Mouse (Mus musculus): ENCODE measurements around the gene Zic1. TPM values are rescaled to one million over a fixed set of nuclear protein-coding genes. Genes with fewer than 3 reads are reported as not detected.

Zic1 gene
- polyA plus RNA-seq, 1 experiment from 2014 or later = 14.4 TPM

DNA sequence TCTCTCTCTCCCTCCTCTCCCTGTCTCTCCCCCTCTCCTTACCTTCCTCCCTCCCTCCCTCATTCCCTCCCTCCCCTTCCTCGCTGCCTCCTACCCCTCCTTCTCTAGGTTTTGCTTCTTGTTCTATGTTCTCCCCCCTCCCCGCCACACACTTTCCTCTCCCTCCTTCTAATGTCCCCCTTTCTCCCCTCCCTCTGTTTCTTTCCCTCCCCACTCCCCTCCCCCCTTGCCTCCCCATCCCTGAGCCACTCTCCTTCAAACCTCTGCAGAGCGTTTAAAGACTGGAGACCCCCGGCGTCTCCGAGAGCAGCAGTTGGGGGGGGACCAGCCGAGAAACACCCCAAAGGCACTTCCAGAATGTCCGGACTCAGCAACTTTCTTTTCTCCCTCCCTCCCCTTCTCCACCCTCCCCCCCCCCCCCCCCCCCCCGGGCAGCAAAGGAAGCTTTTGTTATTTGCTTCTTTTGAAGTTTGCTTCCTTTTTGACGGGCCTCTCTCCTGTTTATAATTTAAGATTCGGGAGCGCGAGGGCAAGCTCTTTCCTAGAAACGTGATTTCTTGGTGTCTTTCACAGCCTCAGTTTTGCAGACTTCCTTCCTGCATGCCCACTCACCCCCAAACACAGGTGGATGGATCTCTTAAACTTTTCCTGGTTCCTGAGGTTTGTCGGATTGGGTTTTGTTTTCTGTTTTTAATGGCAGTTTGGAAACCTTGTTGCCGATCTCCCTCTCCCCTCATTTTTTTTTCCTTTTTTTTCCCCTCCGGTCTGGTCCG is 802 bp upstream of the Zic1 start:
- H3K4me3 ChIP-seq (ENCODE audit: low read depth, low read length) = peak overlapping the region; percentile 60
- H3K9ac ChIP-seq (ENCODE audit: low read length) = peak overlapping the region; percentile 67
- no peaks in the 10 kb centered on the region for H3K4me1 ChIP-seq (ENCODE audit: control insufficient read depth, insufficient read depth, low read length)
- ATAC-seq (no peak), DNase-seq (ENCODE audit: low spot score) (no peak)
- H3K4me2 ChIP-seq (ENCODE audit: low read length) = peak overlapping the region; percentile 57
- H3K27me3 ChIP-seq (replicated peaks; ENCODE audit: control insufficient read depth, insufficient read depth, low read length) = peaks cover 41% of the 10 kb centered on the region
- H3K27ac ChIP-seq (ENCODE audit: low read depth, low read length) = peak overlapping the region; percentile 89
- 2% methylated on average over 17 of the region's 18 CpGs for WGBS
- peaks cover under 1% of the 10 kb centered on the region; the same call in 1 of the 2 replicates for H3K36me3 ChIP-seq (ENCODE audit: control insufficient read depth, insufficient read depth, low read length)
- no peaks in the 10 kb centered on the region for H3K9me3 ChIP-seq (replicated peaks; ENCODE audit: control insufficient read depth, low read length)

DNA sequence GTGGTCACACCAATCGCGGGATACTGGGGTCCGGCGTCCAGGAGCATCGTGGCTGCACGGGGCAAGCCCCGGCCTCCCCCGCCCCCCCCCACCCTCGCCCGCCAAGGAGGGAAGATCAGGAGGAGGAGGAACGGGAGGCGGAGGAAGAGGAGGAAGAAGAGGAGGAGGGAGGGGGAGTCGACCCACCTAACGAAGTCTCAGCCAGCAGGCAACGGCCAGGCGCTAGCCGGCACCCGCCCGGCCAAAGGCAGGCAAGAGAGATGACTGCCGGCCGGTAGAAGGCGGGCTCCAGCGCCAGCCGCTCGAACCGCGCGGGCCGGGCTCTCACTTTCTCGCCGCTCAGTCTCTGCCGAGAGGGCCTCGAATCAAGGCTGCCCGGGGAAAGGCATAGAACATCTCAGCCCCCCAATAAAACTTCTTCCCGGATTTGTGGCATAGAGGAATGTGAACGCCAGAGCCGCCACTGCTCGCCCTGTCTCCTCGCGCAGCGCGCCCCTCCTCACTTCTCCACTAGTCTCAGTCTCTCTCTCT is 574 bp downstream of the Zic1 start:
- DNase-seq (ENCODE audit: low spot score) = no peak
- H3K27me3 ChIP-seq (replicated peaks; ENCODE audit: control insufficient read depth, insufficient read depth, low read length) = peaks cover 28% of the 10 kb centered on the region

DNA sequence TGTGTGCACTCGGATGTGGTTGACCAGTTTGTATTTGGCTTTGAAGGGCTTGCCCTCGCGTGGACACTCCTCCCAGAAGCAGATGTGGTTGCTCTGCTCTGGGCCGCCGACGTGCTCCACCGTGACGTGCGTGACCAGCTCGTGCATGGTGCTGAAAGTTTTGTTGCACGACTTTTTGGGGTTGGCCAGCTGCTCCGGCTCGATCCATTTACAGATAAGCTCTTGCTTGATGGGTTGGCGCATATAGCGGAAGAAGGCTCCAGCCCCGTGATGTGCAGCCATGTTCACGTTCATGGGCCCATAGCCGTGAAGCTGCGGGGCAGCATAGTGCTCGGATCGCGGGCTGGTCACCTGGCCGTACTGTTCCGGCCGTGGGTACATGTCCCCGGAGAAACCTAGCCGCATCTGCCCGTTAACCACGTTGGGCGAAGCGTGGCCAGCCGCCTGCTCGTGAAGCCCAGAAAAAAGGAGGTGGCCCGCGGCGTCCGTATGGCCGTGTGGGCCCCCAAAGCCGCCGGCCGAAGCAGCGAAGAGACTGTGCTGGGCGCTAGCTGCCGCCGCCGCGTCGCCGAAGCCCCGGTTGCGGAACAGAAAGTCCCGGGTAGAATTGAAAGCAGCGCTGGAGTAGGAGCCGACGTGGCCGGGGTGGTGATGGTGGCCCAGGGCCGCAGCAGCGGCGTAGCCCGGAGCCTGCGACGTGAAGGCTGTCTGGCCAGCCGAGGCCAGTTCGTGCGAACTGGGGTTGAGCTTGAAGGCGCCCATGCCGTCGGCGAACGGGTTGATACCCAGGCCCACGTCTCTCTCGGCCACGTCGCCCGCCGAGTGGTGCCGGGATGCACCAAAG is 1.3 kb downstream of the Zic1 start:
- Histone ChIP-seq H3K27ac (ENCODE audit: low read depth, low read length) (peak overlapping the region; percentile 95), H3K4me3 (ENCODE audit: low read depth, low read length) (peak overlapping the region; percentile 60), H3K9ac (ENCODE audit: low read length) (peak overlapping the region; percentile 93), H3K4me1 (ENCODE audit: control insufficient read depth, insufficient read depth, low read length) (no peaks in the 10 kb centered on the region), H3K36me3 (ENCODE audit: control insufficient read depth, insufficient read depth, low read length) (peaks cover 4% of the 10 kb centered on the region; the same call in 1 of the 2 replicates), H3K4me2 (ENCODE audit: low read length) (peak overlapping the region; percentile 57), H3K9me3 (replicated peaks; ENCODE audit: control insufficient read depth, low read length) (no peaks in the 10 kb centered on the region), H3K27me3 (replicated peaks; ENCODE audit: control insufficient read depth, insufficient read depth, low read length) (peaks cover 25% of the 10 kb centered on the region)
- ATAC-seq (peak; percentile 27), DNase-seq (ENCODE audit: low spot score) (peak; percentile 56)
- under 1% methylated on average over 77 of the region's 77 CpGs for whole genome bisulfite sequencing

More for the DNA sequence above, 574 bp downstream of the Zic1 start:
- Histone ChIP-seq H3K9me3 (replicated peaks; ENCODE audit: control insufficient read depth, low read length) (no peaks in the 10 kb centered on the region), H3K27ac (ENCODE audit: low read depth, low read length) (peak overlapping the region; percentile 95), H3K4me3 (ENCODE audit: low read depth, low read length) (peak overlapping the region; percentile 60), H3K4me1 (ENCODE audit: control insufficient read depth, insufficient read depth, low read length) (no peaks in the 10 kb centered on the region), H3K36me3 (ENCODE audit: control insufficient read depth, insufficient read depth, low read length) (peaks cover 4% of the 10 kb centered on the region; the same call in 1 of the 2 replicates), H3K9ac (ENCODE audit: low read length) (peak overlapping the region; percentile 93), H3K4me2 (ENCODE audit: low read length) (peak overlapping the region; percentile 57)
- peak; percentile 35 for ATAC-seq
- WGBS = under 1% methylated on average over 41 of the region's 42 CpGs

DNA sequence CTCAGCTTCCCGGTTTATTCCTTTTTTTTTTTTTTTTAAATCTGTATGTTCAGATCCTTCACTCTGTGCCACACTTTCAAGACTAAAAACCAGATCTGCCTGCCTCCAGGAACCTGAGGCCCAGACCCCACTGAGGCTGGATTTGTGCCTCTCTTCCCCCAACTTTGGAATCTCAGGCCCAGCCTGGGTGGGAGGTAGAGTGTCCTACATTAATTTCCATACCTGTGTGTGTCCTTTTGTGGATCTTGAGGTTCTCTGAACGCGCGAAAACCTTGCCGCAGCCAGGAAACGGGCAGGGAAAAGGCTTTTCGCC is 1.8 kb downstream of the Zic1 start:
- DNase-seq (ENCODE audit: low spot score) (peak; percentile 7), ATAC-seq (no peak)
- peaks cover 22% of the 10 kb centered on the region for H3K27me3 ChIP-seq (replicated peaks; ENCODE audit: control insufficient read depth, insufficient read depth, low read length)
- peak overlapping the region; percentile 93 for H3K9ac ChIP-seq (ENCODE audit: low read length)
- H3K36me3 ChIP-seq (ENCODE audit: control insufficient read depth, insufficient read depth, low read length) = peaks cover 4% of the 10 kb centered on the region; the same call in 1 of the 2 replicates
- H3K4me2 ChIP-seq (ENCODE audit: low read length) = peak overlapping the region; percentile 57
- H3K27ac ChIP-seq (ENCODE audit: low read depth, low read length) = peak overlapping the region; percentile 95
- H3K4me3 ChIP-seq (ENCODE audit: low read depth, low read length) = peak overlapping the region; percentile 60
- no peaks in the 10 kb centered on the region for H3K4me1 ChIP-seq (ENCODE audit: control insufficient read depth, insufficient read depth, low read length)
- no peaks in the 10 kb centered on the region for H3K9me3 ChIP-seq (replicated peaks; ENCODE audit: control insufficient read depth, low read length)
- WGBS = under 1% methylated on average over 7 of the region's 7 CpGs

DNA sequence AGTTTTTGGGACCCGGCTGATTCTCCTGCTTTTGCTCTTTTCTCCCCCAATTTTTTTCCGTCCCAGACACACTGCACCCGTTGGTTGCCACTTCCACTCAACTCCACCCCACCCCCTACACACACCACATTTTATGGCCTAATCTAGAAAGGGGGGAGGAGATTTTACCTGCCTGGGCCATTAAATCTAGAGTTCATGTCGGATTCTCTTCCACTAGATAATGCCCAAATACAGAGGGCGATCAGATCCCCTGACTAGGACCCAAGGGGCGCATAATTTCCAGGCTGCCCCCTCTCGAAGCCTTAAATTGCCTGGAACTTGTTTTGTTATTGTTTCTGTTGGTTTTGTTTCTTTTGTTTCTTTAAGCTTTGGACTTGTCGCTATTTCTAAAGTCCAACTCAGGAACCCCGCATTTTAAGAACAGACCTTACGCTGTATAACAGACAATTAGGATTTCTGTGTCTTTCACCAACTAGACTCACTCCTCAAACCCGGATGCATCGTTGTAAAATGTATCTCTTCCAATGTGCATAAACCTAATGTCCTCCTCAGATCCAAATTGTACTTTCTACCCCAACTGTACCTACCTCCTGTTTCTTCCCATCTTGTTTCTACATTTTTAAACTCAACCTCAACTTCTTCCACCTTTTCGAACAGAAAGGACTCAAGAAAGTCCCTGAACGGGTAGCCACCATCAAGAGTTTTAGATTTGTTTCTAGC is 2.4 kb downstream of the Zic1 start:
- H3K9me3 ChIP-seq (replicated peaks; ENCODE audit: control insufficient read depth, low read length) = no peaks in the 10 kb centered on the region
- peak overlapping the region; percentile 93 for H3K9ac ChIP-seq (ENCODE audit: low read length)
- peak overlapping the region; percentile 57 for H3K4me2 ChIP-seq (ENCODE audit: low read length)
- 5% methylated on average over 14 of the region's 14 CpGs for WGBS
- H3K36me3 ChIP-seq (ENCODE audit: control insufficient read depth, insufficient read depth, low read length) = peaks cover 4% of the 10 kb centered on the region; the same call in 1 of the 2 replicates
- peak overlapping the region; percentile 95 for H3K27ac ChIP-seq (ENCODE audit: low read depth, low read length)
- DNase-seq (ENCODE audit: low spot score) = peak; percentile 44
- no peak for ATAC-seq
- H3K4me3 ChIP-seq (ENCODE audit: low read depth, low read length) = peak overlapping the region; percentile 60
- peaks cover 16% of the 10 kb centered on the region; the same call in 1 of the 2 replicates for H3K27me3 ChIP-seq (replicated peaks; ENCODE audit: control insufficient read depth, insufficient read depth, low read length)
- H3K4me1 ChIP-seq (ENCODE audit: control insufficient read depth, insufficient read depth, low read length) = no peaks in the 10 kb centered on the region

DNA sequence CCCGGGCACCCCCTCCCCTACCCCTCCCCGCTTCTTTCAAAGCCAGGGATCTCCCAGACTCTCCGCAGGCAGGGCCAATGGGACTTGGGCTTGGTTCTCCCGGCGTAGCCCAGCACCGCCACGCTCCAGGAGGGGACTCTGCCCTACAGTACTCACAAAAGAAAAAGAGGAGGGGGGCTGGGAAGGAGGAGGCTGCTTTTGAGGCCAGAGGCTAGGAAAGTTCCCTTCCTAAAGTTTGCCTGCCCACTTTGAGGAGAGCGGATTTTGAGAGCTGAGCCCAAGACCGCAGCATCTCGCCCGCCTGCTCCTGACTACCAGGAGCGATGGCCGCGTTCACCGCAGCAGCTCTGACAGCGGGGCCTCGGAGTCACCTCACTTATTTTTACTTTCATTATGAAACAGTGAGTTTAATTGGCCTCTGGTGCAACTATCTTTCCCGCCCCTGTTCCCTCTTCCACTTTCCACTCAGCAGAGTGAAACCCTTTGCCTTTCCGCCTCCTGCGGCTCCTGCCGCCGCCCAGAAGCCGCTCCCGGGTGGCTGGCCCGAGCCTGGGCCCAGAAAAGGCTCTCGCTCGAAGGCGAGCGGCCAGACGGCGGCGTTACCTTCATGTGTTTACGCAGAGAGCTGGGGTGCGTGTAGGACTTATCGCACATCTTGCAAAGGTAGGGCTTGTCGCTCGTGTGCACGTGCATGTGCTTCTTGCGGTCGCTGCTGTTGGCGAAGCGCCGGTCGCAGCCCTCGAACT is 3.6 kb downstream of the Zic1 start, which contains the start of gene Zic4:
Gene Zic4 (plus strand): TSS at position 558 of the 746 bp plus-strand sequence.
- Histone ChIP-seq H3K27me3 (replicated peaks; ENCODE audit: control insufficient read depth, insufficient read depth, low read length) (peaks cover 19% of the 10 kb centered on the region), H3K9me3 (replicated peaks; ENCODE audit: control insufficient read depth, low read length) (no peaks in the 10 kb centered on the region), H3K4me3 (ENCODE audit: low read depth, low read length) (peak within 1 kb of the TSS; percentile 60), H3K36me3 (ENCODE audit: control insufficient read depth, insufficient read depth, low read length) (peaks cover 4% of the 10 kb centered on the region; the same call in 1 of the 2 replicates), H3K4me2 (ENCODE audit: low read length) (peak within 1 kb of the TSS; percentile 57), H3K9ac (ENCODE audit: low read length) (peak within 1 kb of the TSS; percentile 93), H3K4me1 (ENCODE audit: control insufficient read depth, insufficient read depth, low read length) (no peaks in the 10 kb centered on the region), H3K27ac (ENCODE audit: low read depth, low read length) (peak within 1 kb of the TSS; percentile 95)
- peak; percentile 47; the same call in 1 of the 2 replicates for ATAC-seq
- DNase-seq (ENCODE audit: low spot score) = peak; percentile 74
- 1% methylated on average over 45 of the region's 45 CpGs for WGBS

DNA sequence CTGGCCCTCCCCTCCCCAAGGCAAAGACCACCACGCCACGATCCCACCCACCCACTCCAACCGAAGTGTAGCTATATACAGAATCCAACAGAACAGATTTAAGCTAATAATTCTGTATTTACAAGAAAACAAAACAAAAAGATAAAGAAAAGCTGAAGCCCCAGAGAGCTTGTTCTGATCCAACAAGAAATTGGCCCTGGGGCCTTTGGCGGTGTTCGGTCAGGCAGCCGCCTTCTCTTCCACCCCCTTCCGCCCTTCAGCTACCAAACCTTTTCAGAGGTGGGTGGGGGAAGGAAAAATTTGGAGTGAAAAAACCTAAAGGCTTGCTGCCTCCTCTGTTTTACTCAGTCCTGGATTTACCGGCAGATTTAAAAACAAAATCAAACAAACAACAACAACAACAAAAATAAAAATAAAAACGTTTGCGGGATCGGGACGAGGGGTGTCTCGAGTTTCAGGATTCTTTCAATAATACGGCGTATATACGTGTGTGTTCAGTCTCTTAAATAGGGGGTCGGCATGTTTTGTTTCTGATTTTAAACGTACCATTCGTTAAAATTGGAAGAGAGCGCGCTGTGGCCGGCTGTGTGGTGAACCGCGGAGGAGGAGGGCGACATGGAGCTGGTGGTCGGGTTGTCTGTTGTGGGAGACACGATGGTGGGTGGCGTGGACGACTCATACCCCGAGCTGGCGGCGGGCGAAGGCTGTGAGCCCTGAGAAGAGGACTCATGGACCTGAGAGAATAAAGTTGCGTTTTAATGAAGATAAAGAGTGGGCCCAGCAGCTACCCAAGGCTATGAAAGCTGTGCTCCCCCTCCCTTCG is 4.4 kb downstream of the Zic1 start:
- Histone ChIP-seq H3K27me3 (replicated peaks; ENCODE audit: control insufficient read depth, insufficient read depth, low read length) (peaks cover 18% of the 10 kb centered on the region), H3K36me3 (ENCODE audit: control insufficient read depth, insufficient read depth, low read length) (peaks cover 4% of the 10 kb centered on the region; the same call in 1 of the 2 replicates), H3K4me2 (ENCODE audit: low read length) (peak overlapping the region; percentile 57), H3K9me3 (replicated peaks; ENCODE audit: control insufficient read depth, low read length) (no peaks in the 10 kb centered on the region), H3K4me1 (ENCODE audit: control insufficient read depth, insufficient read depth, low read length) (no peaks in the 10 kb centered on the region), H3K4me3 (ENCODE audit: low read depth, low read length) (peak overlapping the region; percentile 60), H3K9ac (ENCODE audit: low read length) (peak overlapping the region; percentile 93), H3K27ac (ENCODE audit: low read depth, low read length) (peak overlapping the region; percentile 95)
- ATAC-seq = peak; percentile 24; the same call in 1 of the 2 replicates
- WGBS = 1% methylated on average over 35 of the region's 35 CpGs
- peak; percentile 54 for DNase-seq (ENCODE audit: low spot score)
